ENCODE assay signal across 19 mouse cellular contexts in genomic region chr2:166775357-166775893, GRCm38 (mm10). TPM values are rescaled to one million over a fixed set of nuclear protein-coding genes. Genes with fewer than 3 reads are reported as not detected.
DNase-seq lines count a peak whose midpoint lies in the region; ATAC-seq and TF ChIP-seq lines count a peak whose summit lies in the region.
"Had no signal": no experiment of that assay in that cellular context is flagged by ENCODE, and none has a peak within 500 bp of the region (broad histone marks: within the 10 kb centered on the region; RNA-seq: fewer than 3 reads in every experiment).

No protein-coding gene starts in this region.

- H3K27ac ChIP-seq in midbrain, postnatal 0 days (ENCODE audit: low read depth, low read length) = no peak overlapping the region
- no peak overlapping the region for H3K27ac ChIP-seq in midbrain, embryonic 16.5 days (ENCODE audit: low read length)
- H3K27ac ChIP-seq: left cerebral cortex, adult 2 months; liver, embryonic 13.5 days; midbrain, embryonic 15.5 days; stomach, embryonic 15.5 days had no signal

- TF ChIP-seq CTCF in midbrain, postnatal 0 days (IDR thresholded peaks at IDR 0.05) = 0 out of 2 replicates have a peak, but pooled peaks have one; percentile 1

- no peak for ATAC-seq in midbrain, postnatal 0 days (ENCODE audit: low FRiP score)
- ATAC-seq in midbrain, embryonic 16.5 days = no peak
- ATAC-seq: forebrain, embryonic 14.5 days; inflammation-experienced regulatory T-cells, adult 6 months; lung, postnatal 0 days; midbrain, embryonic 15.5 days had no signal

- intact Hi-C loops in heart, postnatal 14 days (cut with DNase I) = loop anchor here (5.0 kb wide), 1 partner anchor 63 kb away; the partner anchor contains the start of gene Prex1

- no peak overlapping the region for H3K4me3 ChIP-seq in midbrain, postnatal 0 days (ENCODE audit: low read depth, low read length)
- H3K4me3 ChIP-seq in midbrain, embryonic 16.5 days (ENCODE audit: low read depth, low read length) = no peak overlapping the region
- H3K4me3 ChIP-seq: erythroblast, embryonic 14.5 days; left cerebral cortex, adult 2 months; liver, embryonic 13.5 days; midbrain, embryonic 15.5 days; stomach, embryonic 15.5 days had no signal

- H3K27me3 ChIP-seq in midbrain, postnatal 0 days (ENCODE audit: insufficient read depth, low read length) = no peaks in the 10 kb centered on the region
- no peaks in the 10 kb centered on the region for H3K27me3 ChIP-seq in midbrain, embryonic 16.5 days (ENCODE audit: control insufficient read depth, insufficient read depth, low read depth, low read length)
- H3K27me3 ChIP-seq: liver, embryonic 13.5 days; stomach, embryonic 15.5 days had no signal

- H3K9ac ChIP-seq in midbrain, postnatal 0 days (replicated peaks; ENCODE audit: low read length, poor library complexity, severe bottlenecking) = no peak overlapping the region
- no peak overlapping the region for H3K9ac ChIP-seq in midbrain, embryonic 16.5 days (ENCODE audit: low read depth, low read length)
- H3K9ac ChIP-seq: liver, embryonic 13.5 days; midbrain, embryonic 15.5 days; stomach, embryonic 15.5 days had no signal

- no peaks in the 10 kb centered on the region for H3K4me1 ChIP-seq in midbrain, postnatal 0 days (ENCODE audit: insufficient read depth, low read length)
- H3K4me1 ChIP-seq in midbrain, embryonic 16.5 days (ENCODE audit: control insufficient read depth, insufficient read depth, low read length) = no peaks in the 10 kb centered on the region
- H3K4me1 ChIP-seq: midbrain, embryonic 15.5 days; stomach, embryonic 15.5 days had no signal

- H3K4me2 ChIP-seq in midbrain, postnatal 0 days (ENCODE audit: low read depth, low read length, poor library complexity, severe bottlenecking) = no peak overlapping the region
- no peak overlapping the region for H3K4me2 ChIP-seq in midbrain, embryonic 16.5 days (ENCODE audit: low read length)
- H3K4me2 ChIP-seq: liver, embryonic 13.5 days; midbrain, embryonic 15.5 days; stomach, embryonic 15.5 days had no signal

- H3K36me3 ChIP-seq in midbrain, postnatal 0 days (ENCODE audit: insufficient read depth, low read length) = no peaks in the 10 kb centered on the region
- H3K36me3 ChIP-seq in midbrain, embryonic 16.5 days (ENCODE audit: control insufficient read depth, insufficient read depth, low read length) = no peaks in the 10 kb centered on the region
- H3K36me3 ChIP-seq: liver, embryonic 13.5 days; midbrain, embryonic 15.5 days; stomach, embryonic 15.5 days had no signal

- no peaks in the 10 kb centered on the region for H3K9me3 ChIP-seq in midbrain, postnatal 0 days (ENCODE audit: low read length)
- H3K9me3 ChIP-seq in midbrain, embryonic 16.5 days (replicated peaks; ENCODE audit: control insufficient read depth, low read length, poor library complexity, severe bottlenecking) = no peaks in the 10 kb centered on the region
- H3K9me3 ChIP-seq: liver, embryonic 13.5 days; midbrain, embryonic 15.5 days; stomach, embryonic 15.5 days had no signal

- WGBS in midbrain, postnatal 0 days = 58% methylated on average over 11 of the region's 11 CpGs
- 62% methylated on average over 11 of the region's 11 CpGs for WGBS in midbrain, embryonic 16.5 days

- DNase-seq in midbrain, postnatal 0 days (ENCODE audit: low spot score) = no peak
- DNase-seq in ES-CJ7 (ENCODE audit: low read depth, low spot score) = peak; percentile 26
- peak; percentile 60 for DNase-seq in naive thymus-derived CD4-positive, alpha-beta T cell, adult 2 months (ENCODE audit: low read depth)
- DNase-seq in right cerebral cortex, postnatal 36 days (ENCODE audit: low spot score in 2 of 2) = no peak
- DNase-seq in heart, postnatal 14 days = no peak
- no peak for DNase-seq in gastrocnemius, postnatal 4 days (ENCODE audit: low spot score in 2 of 2)
- DNase-seq: embryo, embryonic 11 days; heart, adult 18-20 months; kidney, postnatal 10 days; liver, embryonic 13.5 days; right cerebral cortex, adult 18-20 months had no signal

RNA-seq across cellular contexts. Expression of gene Trp53rkb, which starts 16.9 kb away (rescaled TPM):
- total RNA-seq in midbrain, postnatal 0 days (2014; rRNA removed) = 16.8 and 17.2 TPM in 2 replicates
- polyA plus RNA-seq in midbrain, postnatal 0 days (2015; fragmentation: Nextera tagmentation; extraction: Ambion mirVana) = 7.5 and 8.5 TPM in 2 replicates
- polyA plus RNA-seq in midbrain, embryonic 16.5 days (2015; fragmentation: Nextera tagmentation; extraction: Ambion mirVana) = 8.8 and 9.0 TPM in 2 replicates
- total RNA-seq in heart, postnatal 14 days (2021) = 1 to 10 TPM; 2.8 to 3.1 TPM
- total RNA-seq in gastrocnemius, postnatal 4 days (2021) = 1 to 10 TPM; 4.3 to 4.8 TPM

RNA-seq across cellular contexts. Expression of gene Arfgef2, which starts 30.0 kb away (rescaled TPM):
- 26.3 and 27.8 TPM in 2 replicates for total RNA-seq in midbrain, postnatal 0 days (2014; rRNA removed)
- polyA plus RNA-seq in midbrain, postnatal 0 days (2015; fragmentation: Nextera tagmentation; extraction: Ambion mirVana) = 3.1 and 3.4 TPM in 2 replicates
- 5.7 and 5.8 TPM in 2 replicates for polyA plus RNA-seq in midbrain, embryonic 16.5 days (2015; fragmentation: Nextera tagmentation; extraction: Ambion mirVana)
- total RNA-seq in heart, postnatal 14 days (2021) = 10 to 100 TPM; 37.6 to 43.6 TPM
- 10 to 100 TPM; 22.4 to 24.8 TPM for total RNA-seq in gastrocnemius, postnatal 4 days (2021)

Comparison
In these comparisons a context has a peak if more than half of its experiments do, and no peak if none do; other contexts are left out.
1. DNase-seq: peak in ES-CJ7 (single experiment) and naive thymus-derived CD4-positive, alpha-beta T cell, adult 2 months (single experiment); none in midbrain, postnatal 0 days (single experiment), right cerebral cortex, postnatal 36 days (0 of 2), heart, postnatal 14 days (0 of 2) and gastrocnemius, postnatal 4 days (0 of 2).